Mouse (Mus musculus): ENCODE measurements around the gene Upk3bl. TPM values are rescaled to one million over a fixed set of nuclear protein-coding genes. Genes with fewer than 3 reads are reported as not detected.
A peak's percentile ranks its signal among the peaks of the same experiment; 100 is the strongest.

Upk3bl gene
- polyA plus RNA-seq, 1 experiment from 2014 or later: 1.7 TPM

- WGBS: 91% methylated on average over 9 of the region's 9 CpGs
- H3K27ac ChIP-seq: no peak overlapping the region
- H3K36me3 ChIP-seq (replicated peaks): no peaks in the 10 kb centered on the region
- no peaks in the 10 kb centered on the region for H3K9me3 ChIP-seq
- DNase-seq (ENCODE audit: extremely low spot score, low spot score): no peak
- no peaks in the 10 kb centered on the region for H3K27me3 ChIP-seq (ENCODE audit: poor library complexity, severe bottlenecking)
- no peak overlapping the region for H3K4me3 ChIP-seq
- H3K4me1 ChIP-seq: no peaks in the 10 kb centered on the region
Observed at GRCm38 (mm10) chr5:136077001-136077550, 22.8 kb downstream of the Upk3bl start.

- H3K4me1 ChIP-seq: peaks cover under 1% of the 10 kb centered on the region
- no peak overlapping the region for H3K4me3 ChIP-seq
- H3K36me3 ChIP-seq (replicated peaks): no peaks in the 10 kb centered on the region
- no peak overlapping the region for H3K27ac ChIP-seq
- no peak for DNase-seq (ENCODE audit: extremely low spot score, low spot score)
- H3K27me3 ChIP-seq (ENCODE audit: poor library complexity, severe bottlenecking): no peaks in the 10 kb centered on the region
- WGBS: 97% methylated on average over 5 of the region's 5 CpGs
- H3K9me3 ChIP-seq: no peaks in the 10 kb centered on the region
Observed at GRCm38 (mm10) chr5:136078136-136078535, 23.8 kb downstream of the Upk3bl start.

GRCm38 (mm10) chr5:136082345-136082744 is 28.1 kb downstream of the Upk3bl start:
- H3K4me1 ChIP-seq: peaks cover 32% of the 10 kb centered on the region
- WGBS: 78% methylated on average over 4 of the region's 4 CpGs
- H3K27ac ChIP-seq: no peak overlapping the region
- H3K27me3 ChIP-seq (ENCODE audit: poor library complexity, severe bottlenecking): peaks cover 35% of the 10 kb centered on the region
- H3K9me3 ChIP-seq: no peaks in the 10 kb centered on the region
- H3K4me3 ChIP-seq: no peak overlapping the region
- no peaks in the 10 kb centered on the region for H3K36me3 ChIP-seq (replicated peaks)
- no peak for DNase-seq (ENCODE audit: extremely low spot score, low spot score)

GRCm38 (mm10) chr5:136083669-136084107 is 29.4 kb downstream of the Upk3bl start, which contains the start of gene Rasa4:
TSS of gene Rasa4 (plus strand) at chr5:136083916.
- DNase-seq (ENCODE audit: extremely low spot score, low spot score): peak; percentile 89
- Histone ChIP-seq H3K27me3 (ENCODE audit: poor library complexity, severe bottlenecking) (peaks cover 41% of the 10 kb centered on the region), H3K4me1 (peaks cover 37% of the 10 kb centered on the region), H3K9me3 (no peaks in the 10 kb centered on the region), H3K4me3 (peak within 1 kb of the TSS; percentile 56), H3K27ac (peak within 1 kb of the TSS; percentile 35), H3K36me3 (replicated peaks) (no peaks in the 10 kb centered on the region)
- WGBS: under 1% methylated on average over 28 of the region's 28 CpGs

- H3K4me1 ChIP-seq: peaks cover 42% of the 10 kb centered on the region
- WGBS: 1% methylated on average over 23 of the region's 23 CpGs
- peak; percentile 22 for DNase-seq (ENCODE audit: extremely low spot score, low spot score)
- H3K4me3 ChIP-seq: peak overlapping the region; percentile 56
- peaks cover 45% of the 10 kb centered on the region for H3K27me3 ChIP-seq (ENCODE audit: poor library complexity, severe bottlenecking)
- no peaks in the 10 kb centered on the region for H3K36me3 ChIP-seq (replicated peaks)
- H3K27ac ChIP-seq: peak overlapping the region; percentile 35
- H3K9me3 ChIP-seq: no peaks in the 10 kb centered on the region
Observed at GRCm38 (mm10) chr5:136084144-136084881, 30.0 kb downstream of the Upk3bl start.

GRCm38 (mm10) chr5:136084891-136085651 is 30.8 kb downstream of the Upk3bl start:
- H3K4me3 ChIP-seq: peak overlapping the region; percentile 56
- no peaks in the 10 kb centered on the region for H3K36me3 ChIP-seq (replicated peaks)
- peak overlapping the region; percentile 56 for H3K27ac ChIP-seq
- peaks cover 42% of the 10 kb centered on the region for H3K4me1 ChIP-seq
- peaks cover 45% of the 10 kb centered on the region for H3K27me3 ChIP-seq (ENCODE audit: poor library complexity, severe bottlenecking)
- no peaks in the 10 kb centered on the region for H3K9me3 ChIP-seq
- peak; percentile 44 for DNase-seq (ENCODE audit: extremely low spot score, low spot score)
- 5% methylated on average over 21 of the region's 21 CpGs for WGBS

GRCm38 (mm10) chr5:136086290-136086689 is 32.0 kb downstream of the Upk3bl start:
- no peak overlapping the region for H3K27ac ChIP-seq
- no peaks in the 10 kb centered on the region for H3K9me3 ChIP-seq
- peaks cover 42% of the 10 kb centered on the region for H3K4me1 ChIP-seq
- DNase-seq (ENCODE audit: extremely low spot score, low spot score): no peak
- no peak overlapping the region for H3K4me3 ChIP-seq
- H3K36me3 ChIP-seq (replicated peaks): no peaks in the 10 kb centered on the region
- WGBS: 91% methylated on average over 8 of the region's 8 CpGs
- H3K27me3 ChIP-seq (ENCODE audit: poor library complexity, severe bottlenecking): peaks cover 45% of the 10 kb centered on the region

GRCm38 (mm10) chr5:136088821-136089575 is 34.7 kb downstream of the Upk3bl start:
- H3K36me3 ChIP-seq (replicated peaks): no peaks in the 10 kb centered on the region
- peaks cover 34% of the 10 kb centered on the region for H3K4me1 ChIP-seq
- WGBS: 13% methylated on average over 14 of the region's 14 CpGs

GRCm38 (mm10) chr5:136091927-136092326 is 37.6 kb downstream of the Upk3bl start:
- Histone ChIP-seq H3K9me3 (peaks cover 3% of the 10 kb centered on the region; the same call in 1 of the 2 replicates), H3K4me1 (peaks cover 23% of the 10 kb centered on the region), H3K36me3 (replicated peaks) (no peaks in the 10 kb centered on the region), H3K27ac (no peak overlapping the region), H3K4me3 (no peak overlapping the region), H3K27me3 (ENCODE audit: poor library complexity, severe bottlenecking) (peaks cover 18% of the 10 kb centered on the region)
- DNase-seq (ENCODE audit: extremely low spot score, low spot score): no peak
- 60% methylated on average over 5 of the region's 5 CpGs for WGBS

More at GRCm38 (mm10) chr5:136088821-136089575, 34.7 kb downstream of the Upk3bl start:
- Histone ChIP-seq H3K27me3 (ENCODE audit: poor library complexity, severe bottlenecking) (peaks cover 47% of the 10 kb centered on the region), H3K9me3 (no peaks in the 10 kb centered on the region), H3K27ac (no peak overlapping the region), H3K4me3 (no peak overlapping the region)
- no peak for DNase-seq (ENCODE audit: extremely low spot score, low spot score)

- Histone ChIP-seq H3K4me3 (no peak overlapping the region), H3K4me1 (peaks cover 13% of the 10 kb centered on the region), H3K36me3 (replicated peaks) (no peaks in the 10 kb centered on the region), H3K27ac (no peak overlapping the region), H3K27me3 (ENCODE audit: poor library complexity, severe bottlenecking) (peaks cover 4% of the 10 kb centered on the region; the same call in 1 of the 2 replicates), H3K9me3 (peaks cover 3% of the 10 kb centered on the region; the same call in 1 of the 2 replicates)
- WGBS: 78% methylated on average over 8 of the region's 8 CpGs
- DNase-seq (ENCODE audit: extremely low spot score, low spot score): no peak
Observed at GRCm38 (mm10) chr5:136094249-136095010, 40.1 kb downstream of the Upk3bl start.

- Histone ChIP-seq H3K4me3 (no peak overlapping the region), H3K27me3 (ENCODE audit: poor library complexity, severe bottlenecking) (peaks cover 4% of the 10 kb centered on the region; the same call in 1 of the 2 replicates), H3K9me3 (peaks cover 3% of the 10 kb centered on the region; the same call in 1 of the 2 replicates), H3K4me1 (peaks cover 13% of the 10 kb centered on the region), H3K27ac (no peak overlapping the region), H3K36me3 (replicated peaks) (no peaks in the 10 kb centered on the region)
- no peak for DNase-seq (ENCODE audit: extremely low spot score, low spot score)
- 72% methylated on average over 7 of the region's 7 CpGs for WGBS
Observed at GRCm38 (mm10) chr5:136095089-136095488, 40.8 kb downstream of the Upk3bl start.

Measured in forebrain, embryonic 10.5 days (tissue).